Mouse (Mus musculus): ENCODE results near the gene Heatr6. TPM values are rescaled to one million over a fixed set of nuclear protein-coding genes. Genes with fewer than 3 reads are reported as not detected.

Heatr6 gene
- polyA plus RNA-seq, 1 experiment from 2014 or later = 14.4 TPM

- TF ChIP-seq CTCF (IDR thresholded peaks at IDR 0.05; ENCODE audit: low read depth) = no peak
- no peak overlapping the region for H3K9ac ChIP-seq (ENCODE audit: low read depth, low read length)
- ATAC-seq (replicated peaks; ENCODE audit: low FRiP score, low read depth) (no peak), DNase-seq (ENCODE audit: low spot score) (no peak)
- no peaks in the 10 kb centered on the region for H3K36me3 ChIP-seq (ENCODE audit: insufficient read depth, low read length)
- H3K4me2 ChIP-seq (ENCODE audit: low read length) = no peak overlapping the region
- H3K4me3 ChIP-seq (replicated peaks; ENCODE audit: low read depth, low read length) = no peak overlapping the region
- WGBS = 59% methylated on average over 2 of the region's 2 CpGs
- H3K4me1 ChIP-seq (replicated peaks; ENCODE audit: insufficient read depth, low read length) = no peaks in the 10 kb centered on the region
- H3K9me3 ChIP-seq (replicated peaks; ENCODE audit: low read length) = 0 out of 2 replicates have a peak, but pooled peaks cover 5% of the 10 kb centered on the region
- H3K27ac ChIP-seq = no peak overlapping the region
- no peaks in the 10 kb centered on the region for H3K27me3 ChIP-seq (ENCODE audit: insufficient read depth, low read length)
Measured at GRCm38 (mm10) chr11:83735881-83736280, 17.6 kb upstream of the Heatr6 start.

GRCm38 (mm10) chr11:83737109-83737558, 16.4 kb upstream of the Heatr6 start:
- H3K4me3 ChIP-seq (replicated peaks; ENCODE audit: low read depth, low read length) = no peak overlapping the region
- H3K9ac ChIP-seq (ENCODE audit: low read depth, low read length) = no peak overlapping the region
- DNase-seq (ENCODE audit: low spot score) = no peak
- H3K4me1 ChIP-seq (replicated peaks; ENCODE audit: insufficient read depth, low read length) = no peaks in the 10 kb centered on the region
- no peak overlapping the region for H3K27ac ChIP-seq
- 0 out of 2 replicates have a peak, but pooled peaks cover 5% of the 10 kb centered on the region for H3K9me3 ChIP-seq (replicated peaks; ENCODE audit: low read length)
- no peak overlapping the region for H3K4me2 ChIP-seq (ENCODE audit: low read length)
- no peak for ATAC-seq (replicated peaks; ENCODE audit: low FRiP score, low read depth)
- H3K27me3 ChIP-seq (ENCODE audit: insufficient read depth, low read length) = no peaks in the 10 kb centered on the region
- H3K36me3 ChIP-seq (ENCODE audit: insufficient read depth, low read length) = no peaks in the 10 kb centered on the region
- WGBS = 75% methylated on average over 3 of the region's 3 CpGs
- no peak for TF ChIP-seq CTCF (IDR thresholded peaks at IDR 0.05; ENCODE audit: low read depth)

DNA sequence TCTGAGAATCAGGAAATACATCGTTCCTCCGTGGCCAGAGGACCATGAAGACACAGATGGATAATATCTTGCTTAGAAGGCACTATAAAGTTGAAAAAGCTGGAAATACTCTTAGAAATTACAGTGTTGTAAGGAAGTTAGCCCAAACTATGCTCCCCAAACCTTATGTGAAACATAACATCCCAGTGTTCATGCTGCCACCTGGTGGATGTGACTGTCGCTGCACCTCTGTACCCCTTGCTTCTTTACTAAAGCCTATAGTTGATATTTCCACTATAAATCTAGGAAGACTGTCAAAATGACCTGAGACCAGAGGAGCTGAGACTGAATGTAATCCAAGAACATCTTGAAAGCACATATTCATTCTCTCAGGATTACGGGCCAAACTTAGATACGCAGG, 14.3 kb upstream of the Heatr6 start:
- 21% methylated on average over 5 of the region's 5 CpGs for WGBS
- Histone ChIP-seq H3K27me3 (ENCODE audit: insufficient read depth, low read length) (no peaks in the 10 kb centered on the region), H3K4me2 (ENCODE audit: low read length) (no peak overlapping the region), H3K36me3 (ENCODE audit: insufficient read depth, low read length) (no peaks in the 10 kb centered on the region), H3K4me1 (replicated peaks; ENCODE audit: insufficient read depth, low read length) (no peaks in the 10 kb centered on the region), H3K9me3 (replicated peaks; ENCODE audit: low read length) (no peaks in the 10 kb centered on the region), H3K4me3 (replicated peaks; ENCODE audit: low read depth, low read length) (no peak overlapping the region), H3K9ac (ENCODE audit: low read depth, low read length) (no peak overlapping the region), H3K27ac (no peak overlapping the region)
- no peak for ATAC-seq (replicated peaks; ENCODE audit: low FRiP score, low read depth)
- peak; percentile 96 for TF ChIP-seq CTCF (IDR thresholded peaks at IDR 0.05; ENCODE audit: low read depth)
- peak; percentile 87 for DNase-seq (ENCODE audit: low spot score)

- no peak for DNase-seq (ENCODE audit: low spot score)
Measured at GRCm38 (mm10) chr11:83740443-83740991, 13.0 kb upstream of the Heatr6 start.

GRCm38 (mm10) chr11:83741841-83742240, 11.7 kb upstream of the Heatr6 start:
- Histone ChIP-seq H3K4me3 (replicated peaks; ENCODE audit: low read depth, low read length) (no peak overlapping the region), H3K27me3 (ENCODE audit: insufficient read depth, low read length) (no peaks in the 10 kb centered on the region), H3K36me3 (ENCODE audit: insufficient read depth, low read length) (no peaks in the 10 kb centered on the region), H3K9me3 (replicated peaks; ENCODE audit: low read length) (no peaks in the 10 kb centered on the region), H3K4me1 (replicated peaks; ENCODE audit: insufficient read depth, low read length) (no peaks in the 10 kb centered on the region), H3K9ac (ENCODE audit: low read depth, low read length) (no peak overlapping the region), H3K27ac (no peak overlapping the region), H3K4me2 (ENCODE audit: low read length) (no peak overlapping the region)
- DNase-seq (ENCODE audit: low spot score) = no peak
- 82% methylated on average over 5 of the region's 5 CpGs for WGBS
- no peak for ATAC-seq (replicated peaks; ENCODE audit: low FRiP score, low read depth)
- no peak for TF ChIP-seq CTCF (IDR thresholded peaks at IDR 0.05; ENCODE audit: low read depth)

More at GRCm38 (mm10) chr11:83740443-83740991, 13.0 kb upstream of the Heatr6 start:
- 78% methylated on average over 4 of the region's 4 CpGs for WGBS
- Histone ChIP-seq H3K4me3 (replicated peaks; ENCODE audit: low read depth, low read length) (no peak overlapping the region), H3K36me3 (ENCODE audit: insufficient read depth, low read length) (no peaks in the 10 kb centered on the region), H3K4me2 (ENCODE audit: low read length) (no peak overlapping the region), H3K27ac (no peak overlapping the region), H3K9ac (ENCODE audit: low read depth, low read length) (no peak overlapping the region), H3K27me3 (ENCODE audit: insufficient read depth, low read length) (no peaks in the 10 kb centered on the region), H3K9me3 (replicated peaks; ENCODE audit: low read length) (no peaks in the 10 kb centered on the region), H3K4me1 (replicated peaks; ENCODE audit: insufficient read depth, low read length) (no peaks in the 10 kb centered on the region)
- ATAC-seq (replicated peaks; ENCODE audit: low FRiP score, low read depth) = no peak
- no peak for TF ChIP-seq CTCF (IDR thresholded peaks at IDR 0.05; ENCODE audit: low read depth)

DNA sequence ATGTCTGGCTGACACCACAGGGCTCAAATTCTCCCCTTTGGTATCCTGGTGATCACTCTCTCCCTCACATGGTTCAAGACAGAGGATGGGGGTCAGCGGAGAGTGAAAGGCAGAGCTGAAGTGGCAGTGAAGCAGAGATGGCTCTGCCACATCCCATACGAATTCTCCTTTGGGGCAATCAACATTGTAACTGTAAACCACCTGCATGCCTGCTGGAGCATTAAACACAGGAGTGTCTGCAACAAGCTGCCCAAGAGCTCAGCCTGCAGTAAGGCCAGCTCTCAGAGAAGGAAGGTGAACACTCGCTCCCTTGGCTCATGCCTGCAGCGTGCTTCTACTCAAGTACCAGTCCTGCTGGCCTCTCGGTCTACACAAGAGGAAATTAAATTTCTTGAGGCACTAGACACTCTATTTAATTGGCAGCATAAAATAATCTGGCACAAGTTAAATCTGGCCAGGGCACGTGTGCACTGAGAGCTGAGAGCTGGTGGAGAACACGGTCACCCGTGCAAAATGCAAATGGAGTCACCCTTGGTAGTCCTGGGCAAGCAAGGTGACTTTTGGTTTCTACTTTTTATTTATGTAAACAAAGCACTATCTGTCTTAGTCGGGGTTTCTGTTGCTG, 10.7 kb upstream of the Heatr6 start:
- H3K4me2 ChIP-seq (ENCODE audit: low read length) = no peak overlapping the region
- no peak for ATAC-seq (replicated peaks; ENCODE audit: low FRiP score, low read depth)
- H3K27me3 ChIP-seq (ENCODE audit: insufficient read depth, low read length) = no peaks in the 10 kb centered on the region
- H3K9ac ChIP-seq (ENCODE audit: low read depth, low read length) = no peak overlapping the region
- no peak overlapping the region for H3K27ac ChIP-seq
- WGBS = 40% methylated on average over 9 of the region's 9 CpGs
- H3K9me3 ChIP-seq (replicated peaks; ENCODE audit: low read length) = no peaks in the 10 kb centered on the region
- DNase-seq (ENCODE audit: low spot score) = peak; percentile 9
- no peak overlapping the region for H3K4me3 ChIP-seq (replicated peaks; ENCODE audit: low read depth, low read length)
- TF ChIP-seq CTCF (IDR thresholded peaks at IDR 0.05; ENCODE audit: low read depth) = no peak
- H3K36me3 ChIP-seq (ENCODE audit: insufficient read depth, low read length) = no peaks in the 10 kb centered on the region
- H3K4me1 ChIP-seq (replicated peaks; ENCODE audit: insufficient read depth, low read length) = no peaks in the 10 kb centered on the region

Measured in kidney, postnatal 0 days (tissue).